Comparison of ENCODE assay signal across 10 mouse cellular contexts in the genomic region with DNA sequence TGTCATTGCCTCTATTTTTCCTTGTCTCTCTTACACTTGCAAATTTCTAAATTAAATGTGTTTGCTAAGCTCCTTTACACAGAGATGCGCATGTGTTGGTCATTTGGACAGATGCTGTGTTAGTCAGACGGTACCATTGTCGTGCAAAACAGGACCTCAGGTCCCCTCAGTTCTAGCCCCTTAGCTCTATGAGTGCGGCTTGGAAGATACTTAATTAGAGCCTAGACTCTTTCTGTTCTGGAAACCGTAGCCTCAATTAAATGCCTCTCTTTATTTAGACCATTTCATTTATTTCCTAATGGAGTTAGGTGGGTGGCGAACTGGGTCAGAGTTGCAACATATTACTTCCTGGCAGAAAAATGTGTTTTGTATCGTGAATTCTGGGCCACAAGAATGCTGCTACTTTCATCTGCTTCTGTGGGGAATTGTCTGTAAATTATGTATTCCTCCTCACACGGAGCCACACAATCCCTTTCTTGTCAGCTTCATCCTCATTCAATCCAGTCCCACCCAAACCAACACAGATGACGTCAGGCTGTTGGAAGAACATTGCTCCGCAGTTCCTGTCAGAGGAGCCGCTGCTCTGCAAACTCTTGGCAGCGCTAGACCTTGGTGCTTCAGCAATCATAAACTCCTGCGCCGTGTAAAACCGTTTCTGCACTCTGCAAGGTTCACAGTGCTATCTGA.
DNase-seq lines count a peak whose midpoint lies in the region; ATAC-seq and TF ChIP-seq lines count a peak whose summit lies in the region.
"Had no signal": no experiment of that assay in that cellular context is flagged by ENCODE, and none has a peak within 500 bp of the region (broad histone marks: within the 10 kb centered on the region; RNA-seq: fewer than 3 reads in every experiment).

No protein-coding gene starts in this region.

- no peaks in the 10 kb centered on the region for H3K36me3 ChIP-seq in forebrain, embryonic 11.5 days (ENCODE audit: control insufficient read depth, insufficient read depth, low read length)
- H3K36me3 ChIP-seq in heart, embryonic 15.5 days, result no peaks in the 10 kb centered on the region

- 0 out of 2 replicates have a peak, but pooled peaks have one; percentile 13 for TF ChIP-seq CTCF in layer of hippocampus, adult 2 months (conservative IDR thresholded peaks at IDR 0.05)

- H3K27me3 ChIP-seq in forebrain, embryonic 11.5 days (ENCODE audit: control insufficient read depth, insufficient read depth, low read length), result no peaks in the 10 kb centered on the region
- 0 out of 2 replicates have a peak, but pooled peaks cover 3% of the 10 kb centered on the region for H3K27me3 ChIP-seq in heart, embryonic 15.5 days
- H3K27me3 ChIP-seq: Patski had no signal

- H3K4me2 ChIP-seq in forebrain, embryonic 11.5 days (ENCODE audit: low read depth, low read length, severe bottlenecking), result peak overlapping the region; percentile 41
- H3K4me2 ChIP-seq in heart, embryonic 15.5 days, result peak overlapping the region; percentile 9; the same call in 1 of the 2 replicates

- DNase-seq in urinary bladder, postnatal 25 days (ENCODE audit: low spot score), result peak; percentile 4
- no peak for DNase-seq in urinary bladder, postnatal 4 days (ENCODE audit: low spot score in 2 of 2)
- no peak for DNase-seq in forebrain, embryonic 11.5 days (ENCODE audit: low spot score)
- DNase-seq in layer of hippocampus, adult 2 months (ENCODE audit: low spot score in 2 of 2), result peak; percentile 55 to 71
- DNase-seq in lung, postnatal 14 days, result peak; percentile 33
- peak; percentile 36 for DNase-seq in right cerebral cortex, postnatal 14 days
- no peak for DNase-seq in spleen, postnatal 10 days (ENCODE audit: low spot score in 2 of 2)

- peak overlapping the region; percentile 18; the same call in 1 of the 2 replicates for H3K9ac ChIP-seq in forebrain, embryonic 11.5 days (ENCODE audit: low read length)
- no peak overlapping the region for H3K9ac ChIP-seq in heart, embryonic 15.5 days
- H3K9ac ChIP-seq: liver, embryonic 14.5 days had no signal

- WGBS in forebrain, embryonic 11.5 days, result 17% methylated on average over 15 of the region's 15 CpGs
- 35% methylated on average over 15 of the region's 15 CpGs for WGBS in heart, embryonic 15.5 days

- no peaks in the 10 kb centered on the region for H3K9me3 ChIP-seq in forebrain, embryonic 11.5 days (ENCODE audit: control insufficient read depth, low read length)
- no peaks in the 10 kb centered on the region for H3K9me3 ChIP-seq in heart, embryonic 15.5 days (replicated peaks)

- H3K27ac ChIP-seq in forebrain, embryonic 11.5 days (ENCODE audit: low read depth, low read length), result peak overlapping the region; percentile 52
- no peak overlapping the region for H3K27ac ChIP-seq in heart, embryonic 15.5 days
- H3K27ac ChIP-seq in layer of hippocampus, adult 2 months, result peak overlapping the region; percentile 44
- H3K27ac ChIP-seq: liver, embryonic 14.5 days had no signal

- peak; percentile 84 for ATAC-seq in forebrain, embryonic 11.5 days (replicated peaks; ENCODE audit: low FRiP score)
- ATAC-seq in heart, embryonic 15.5 days (replicated peaks; ENCODE audit: insufficient number of reproducible peaks, insufficient read depth, low FRiP score, low read depth), result no peak; the same call in 1 of the 2 replicates
- ATAC-seq: Patski had no signal

- peak overlapping the region; percentile 4; the same call in 1 of the 2 replicates for H3K4me3 ChIP-seq in forebrain, embryonic 11.5 days (ENCODE audit: low read depth, low read length)
- no peak overlapping the region for H3K4me3 ChIP-seq in heart, embryonic 15.5 days
- H3K4me3 ChIP-seq in layer of hippocampus, adult 2 months, result peak overlapping the region; percentile 49

- H3K4me1 ChIP-seq in forebrain, embryonic 11.5 days (replicated peaks; ENCODE audit: control insufficient read depth, insufficient read depth, low read length), result peaks cover 6% of the 10 kb centered on the region; the same call in 1 of the 2 replicates
- H3K4me1 ChIP-seq in heart, embryonic 15.5 days (replicated peaks), result 0 out of 2 replicates have a peak, but pooled peaks cover 4% of the 10 kb centered on the region

Comparison
In these comparisons a context has a peak if more than half of its experiments do, and no peak if none do; other contexts are left out.
1. DNase-seq: peak in urinary bladder, postnatal 25 days (single experiment), layer of hippocampus, adult 2 months (2 of 2), lung, postnatal 14 days (single experiment) and right cerebral cortex, postnatal 14 days (single experiment); none in urinary bladder, postnatal 4 days (0 of 2), forebrain, embryonic 11.5 days (single experiment) and spleen, postnatal 10 days (0 of 2).